Mouse (Mus musculus) leukemia stem cell, adult 10-12 weeks (primary cell): ENCODE data around the gene 1700067P10Rik. TPM values are rescaled to one million over a fixed set of nuclear protein-coding genes. Genes with fewer than 3 reads are reported as not detected.

Source experiments
- polyA plus RNA-seq: library from polyadenylated mRNA; stranded (reverse); fragments of >175 nt; gene quantifications from 2 replicates; pipeline ENCODE4 v1.2.3, GENCODE M21; 2012; ENCODE audit warnings: low replicate concordance

1700067P10Rik gene
- not detected in 2 replicates for polyA plus RNA-seq

GRCm38 (mm10) chr17:48089019-48089418 lies at the start of gene 1700067P10Rik:
1700067P10Rik (plus strand) TSS chr17:48089319.

Other genes starting within 250 kb of the 1700067P10Rik start
- gene Foxp4, start 164.7 kb upstream of the 1700067P10Rik start, polyA plus RNA-seq = 121 and 191 TPM in 2 replicates
- not detected in 2 replicates for gene 1700122O11Rik, start 51.0 kb upstream of the 1700067P10Rik start, polyA plus RNA-seq
- not detected in 2 replicates for gene 9830107B12Rik, start 56.9 kb downstream of the 1700067P10Rik start, polyA plus RNA-seq
- 0.17 TPM in 1 of 2 replicates, not detected in the other for gene A530064D06Rik, start 78.0 kb downstream of the 1700067P10Rik start, polyA plus RNA-seq
- not detected in 2 replicates for gene Trem1, start 143.4 kb downstream of the 1700067P10Rik start, polyA plus RNA-seq
- gene Trem3, start 158.5 kb downstream of the 1700067P10Rik start, polyA plus RNA-seq = not detected in 2 replicates
- gene Treml4, start 175.0 kb downstream of the 1700067P10Rik start, polyA plus RNA-seq = 3.2 and 6.5 TPM in 2 replicates
- gene Treml2, start 210.2 kb downstream of the 1700067P10Rik start, polyA plus RNA-seq = 6.5 and 10.4 TPM in 2 replicates
- gene B430306N03Rik, start 226.8 kb downstream of the 1700067P10Rik start, polyA plus RNA-seq = 1.1 and 2.0 TPM in 2 replicates